In genomic region chr5:123057366-123058250, GRCm38 (mm10) we compare ENCODE assay signal across 8 mouse cellular contexts. TPM values are rescaled to one million over a fixed set of nuclear protein-coding genes. Genes with fewer than 3 reads are reported as not detected.
A peak's percentile ranks its signal among the peaks of the same experiment; 100 is the strongest.
DNase-seq lines count a peak whose midpoint lies in the region; ATAC-seq and TF ChIP-seq lines count a peak whose summit lies in the region.

No protein-coding gene starts in this region.

- H3K36me3 ChIP-seq in megakaryocyte, embryonic 14.5 days (replicated peaks; ENCODE audit: low read length), result no peaks in the 10 kb centered on the region

- peak; percentile 84 for TF ChIP-seq POLR2A in cortical plate, adult 2 months (IDR thresholded peaks at IDR 0.05; ENCODE audit: extremely low read depth, insufficient read depth, low read length)

- peak; percentile 16; the same call in 1 of the 2 replicates for TF ChIP-seq CTCF in cortical plate, adult 2 months (IDR thresholded peaks at IDR 0.05; ENCODE audit: extremely low read depth, insufficient read depth, low read length)

- ATAC-seq in activated CD4-positive, CD25-positive, alpha-beta regulatory T cell, adult 4 months, result peak; percentile 90

- peak; percentile 95 to 98 for DNase-seq in gastrocnemius, adult 8-10 months (ENCODE audit: low spot score in 2 of 2)
- peak; percentile 99 for DNase-seq in hindlimb bud, embryonic 11.5 days (ENCODE audit: extremely low spot score, low read depth, low spot score)
- peak; percentile 91 to 99 for DNase-seq in left cerebral cortex, adult 8-10 months (ENCODE audit: low spot score in 2 of 2)
- peak; percentile 100 for DNase-seq in right cerebral cortex, postnatal 10 days (ENCODE audit: low spot score in 2 of 2)
- peak; percentile 97 for DNase-seq in urinary bladder, postnatal 25 days (ENCODE audit: low spot score)

- H3K27me3 ChIP-seq in megakaryocyte, embryonic 14.5 days (replicated peaks), result no peaks in the 10 kb centered on the region

- H3K27ac ChIP-seq in cortical plate, adult 2 months (ENCODE audit: insufficient read depth, low read length), result peak overlapping the region; percentile 6; the same call in 1 of the 2 replicates

- peak overlapping the region; percentile 34 for H3K4me3 ChIP-seq in cortical plate, adult 2 months (ENCODE audit: insufficient read depth, low read length)
- H3K4me3 ChIP-seq in megakaryocyte, embryonic 14.5 days (replicated peaks), result peak overlapping the region; percentile 93

- no peaks in the 10 kb centered on the region for H3K9me3 ChIP-seq in megakaryocyte, embryonic 14.5 days

- H3K4me1 ChIP-seq in cortical plate, adult 2 months (ENCODE audit: control insufficient read depth, insufficient read depth, low read length), result no peaks in the 10 kb centered on the region
- H3K4me1 ChIP-seq in megakaryocyte, embryonic 14.5 days, result peaks cover 31% of the 10 kb centered on the region

RNA-seq across cellular contexts. Expression of gene Tmem120b, which starts 10.6 kb away (rescaled TPM):
- polyA plus RNA-seq in activated CD4-positive, CD25-positive, alpha-beta regulatory T cell, adult 4 months (2017; shearing (Covaris generic)), result 1 to 10 TPM; 2.2 to 2.3 TPM
- 10.7 and 11.3 TPM in 2 replicates for polyA plus RNA-seq in cortical plate, adult 2 months (2012; rRNA removed)
- total RNA-seq in gastrocnemius, adult 8-10 months (2022), result 10 to 100 TPM; 15.7 to 18.3 (median 17.0) TPM
- total RNA-seq in left cerebral cortex, adult 8-10 months (2022), result 10 to 100 TPM; 13.8 to 16.4 (median 16.0) TPM
- polyA plus RNA-seq in megakaryocyte, embryonic 14.5 days (2012; ENCODE audit: insufficient read depth, low replicate concordance), result 5.3 and 6.9 TPM in 2 replicates

RNA-seq across cellular contexts. Expression of gene Morn3, which starts 10.8 kb away (rescaled TPM):
- polyA plus RNA-seq in activated CD4-positive, CD25-positive, alpha-beta regulatory T cell, adult 4 months (2017; shearing (Covaris generic)), result 1 to 10 TPM; 3.2 to 4.9 TPM
- 0.11 and 0.27 TPM in 2 replicates for polyA plus RNA-seq in cortical plate, adult 2 months (2012; rRNA removed)
- total RNA-seq in gastrocnemius, adult 8-10 months (2022), result not detected
- not detected for total RNA-seq in left cerebral cortex, adult 8-10 months (2022)
- polyA plus RNA-seq in megakaryocyte, embryonic 14.5 days (2012; ENCODE audit: insufficient read depth, low replicate concordance), result not detected in 2 replicates

RNA-seq across cellular contexts. Expression of gene Orai1, which starts 42.7 kb away (rescaled TPM):
- 1 to 10 TPM; 8.1 to 9.4 TPM for polyA plus RNA-seq in activated CD4-positive, CD25-positive, alpha-beta regulatory T cell, adult 4 months (2017; shearing (Covaris generic))
- 13.2 and 14.3 TPM in 2 replicates for polyA plus RNA-seq in cortical plate, adult 2 months (2012; rRNA removed)
- total RNA-seq in gastrocnemius, adult 8-10 months (2022), result 10 to 100 TPM; 27.8 to 35.0 (median 29.8) TPM
- 10 to 100 TPM in 2 of 4 experiments, 1 to 10 TPM in 2; 6.1 to 11.8 (median 9.2) TPM for total RNA-seq in left cerebral cortex, adult 8-10 months (2022)
- 111 and 131 TPM in 2 replicates for polyA plus RNA-seq in megakaryocyte, embryonic 14.5 days (2012; ENCODE audit: insufficient read depth, low replicate concordance)

Comparison
In these comparisons a context has a peak if more than half of its experiments do, and no peak if none do; other contexts are left out.
1. Peak in every context shown above with its lines: DNase-seq, ATAC-seq, H3K4me3 ChIP-seq and H3K27ac ChIP-seq.